Mouse (Mus musculus): ENCODE measurements around the gene Kcnj3. TPM values are rescaled to one million over a fixed set of nuclear protein-coding genes. Genes with fewer than 3 reads are reported as not detected.
"Not testable (repeated sequence)": the region's sequence is repeated elsewhere in the genome, so short reads cannot be mapped to it uniquely, and the experiment has no call there.

The Kcnj3 gene
- polyA plus RNA-seq, 1 experiment from 2014 or later = 0.25 TPM

DNA sequence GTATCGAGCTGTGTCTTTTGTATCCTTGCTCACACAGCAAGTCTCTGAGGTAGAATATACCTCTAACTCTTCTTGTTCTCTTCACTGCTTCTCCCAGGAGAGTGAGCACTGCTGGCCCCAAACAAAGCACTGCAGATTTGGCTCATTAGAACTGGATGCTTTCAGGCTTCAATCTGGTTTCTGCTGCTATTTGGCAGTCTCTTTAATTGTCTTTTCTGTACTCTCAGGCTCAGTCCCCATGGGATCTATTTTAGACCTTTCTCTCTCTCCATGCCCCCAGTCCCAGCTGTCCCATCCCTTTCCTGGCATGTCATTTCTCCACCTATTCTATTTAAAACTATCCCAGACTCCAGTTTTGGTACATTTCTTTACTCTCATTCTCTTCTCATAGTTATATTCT lies 15.0 kb downstream of the Kcnj3 start:
- no peak for ATAC-seq (ENCODE audit: insufficient number of reproducible peaks, insufficient read depth, low FRiP score, low TSS enrichment, low read depth)
- Histone ChIP-seq H3K27me3 (no peaks in the 10 kb centered on the region), H3K36me3 (no peaks in the 10 kb centered on the region), H3K4me2 (no peak overlapping the region), H3K9me3 (no peaks in the 10 kb centered on the region), H3K27ac (no peak overlapping the region), H3K9ac (replicated peaks) (no peak overlapping the region), H3K4me3 (replicated peaks) (no peak overlapping the region), H3K4me1 (replicated peaks) (no peaks in the 10 kb centered on the region)
- 72% methylated on average over 1 of the region's 1 CpGs for WGBS

DNA sequence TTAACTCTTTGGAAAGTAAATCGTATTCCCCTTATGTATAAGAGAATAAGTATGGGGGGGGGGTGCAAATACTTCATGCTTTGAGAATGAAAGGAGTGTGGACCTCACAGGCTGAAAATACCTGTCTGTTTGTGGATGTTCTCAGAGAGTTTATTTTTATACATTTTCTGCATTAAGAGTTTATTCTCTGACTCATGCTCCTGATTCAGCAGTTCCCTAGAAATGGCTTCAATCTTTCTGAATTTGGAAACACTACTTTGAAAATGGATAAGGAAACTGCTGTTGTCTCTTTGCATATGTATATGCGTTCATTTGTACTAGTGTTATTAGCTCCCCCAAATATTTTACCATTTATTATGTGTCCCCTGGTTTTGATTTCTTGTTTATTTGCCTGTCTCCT lies 23.4 kb downstream of the Kcnj3 start:
- Histone ChIP-seq H3K4me2 (no peak overlapping the region), H3K4me1 (replicated peaks) (no peaks in the 10 kb centered on the region), H3K9me3 (no peaks in the 10 kb centered on the region), H3K9ac (replicated peaks) (no peak overlapping the region), H3K27me3 (no peaks in the 10 kb centered on the region), H3K27ac (no peak overlapping the region), H3K36me3 (no peaks in the 10 kb centered on the region), H3K4me3 (replicated peaks) (no peak overlapping the region)
- WGBS = 82% methylated on average over 2 of the region's 2 CpGs
- no peak for ATAC-seq (ENCODE audit: insufficient number of reproducible peaks, insufficient read depth, low FRiP score, low TSS enrichment, low read depth)

DNA sequence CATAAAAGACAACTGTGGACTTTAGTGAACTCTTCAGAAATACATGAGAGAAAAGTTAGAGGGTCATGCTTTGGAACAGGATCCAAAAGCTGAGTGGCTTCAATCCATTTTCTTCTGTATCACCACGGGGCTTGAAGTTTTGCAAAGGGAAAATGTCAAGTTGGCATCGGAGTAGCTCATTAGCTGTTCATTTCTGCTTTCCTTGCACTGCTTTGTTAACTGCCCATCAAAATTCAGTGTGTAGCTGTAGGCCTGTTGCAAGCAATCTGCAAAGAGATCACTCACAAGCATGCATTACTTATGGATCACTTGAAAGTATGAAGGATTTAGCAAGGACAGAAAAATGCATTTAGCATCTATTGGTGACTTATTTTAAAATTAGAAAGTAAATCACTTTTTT lies 33.4 kb downstream of the Kcnj3 start:
- 81% methylated on average over 2 of the region's 2 CpGs for WGBS
- Histone ChIP-seq H3K36me3 (no peaks in the 10 kb centered on the region), H3K27me3 (no peaks in the 10 kb centered on the region), H3K27ac (no peak overlapping the region), H3K9ac (replicated peaks) (no peak overlapping the region), H3K4me1 (replicated peaks) (no peaks in the 10 kb centered on the region), H3K4me2 (no peak overlapping the region), H3K9me3 (no peaks in the 10 kb centered on the region), H3K4me3 (replicated peaks) (no peak overlapping the region)
- ATAC-seq (ENCODE audit: insufficient number of reproducible peaks, insufficient read depth, low FRiP score, low TSS enrichment, low read depth) = no peak

DNA sequence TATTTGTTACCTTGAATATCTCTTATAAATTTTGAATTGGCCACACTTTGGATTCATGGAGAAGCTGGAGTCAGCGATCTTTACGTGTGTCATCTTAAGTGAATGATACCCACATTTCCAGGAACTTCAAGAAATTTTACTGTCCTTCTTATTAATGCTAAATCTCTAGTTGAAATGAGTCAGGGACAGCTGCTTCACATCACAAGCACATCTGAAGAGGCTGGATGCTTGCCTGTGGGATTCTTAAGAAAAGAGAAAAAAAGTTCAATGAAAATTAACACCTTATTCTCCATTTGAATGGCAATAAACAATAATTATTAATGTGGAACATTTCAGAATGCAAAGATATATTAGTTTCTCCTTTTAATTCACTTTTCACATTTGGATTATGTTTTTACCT lies 34.2 kb downstream of the Kcnj3 start:
- Histone ChIP-seq H3K27ac (no peak overlapping the region), H3K4me1 (replicated peaks) (no peaks in the 10 kb centered on the region), H3K4me2 (no peak overlapping the region), H3K9ac (replicated peaks) (no peak overlapping the region), H3K9me3 (no peaks in the 10 kb centered on the region), H3K36me3 (no peaks in the 10 kb centered on the region), H3K27me3 (no peaks in the 10 kb centered on the region), H3K4me3 (replicated peaks) (no peak overlapping the region)
- no peak for ATAC-seq (ENCODE audit: insufficient number of reproducible peaks, insufficient read depth, low FRiP score, low TSS enrichment, low read depth)
- WGBS = 89% methylated on average over 2 of the region's 2 CpGs

DNA sequence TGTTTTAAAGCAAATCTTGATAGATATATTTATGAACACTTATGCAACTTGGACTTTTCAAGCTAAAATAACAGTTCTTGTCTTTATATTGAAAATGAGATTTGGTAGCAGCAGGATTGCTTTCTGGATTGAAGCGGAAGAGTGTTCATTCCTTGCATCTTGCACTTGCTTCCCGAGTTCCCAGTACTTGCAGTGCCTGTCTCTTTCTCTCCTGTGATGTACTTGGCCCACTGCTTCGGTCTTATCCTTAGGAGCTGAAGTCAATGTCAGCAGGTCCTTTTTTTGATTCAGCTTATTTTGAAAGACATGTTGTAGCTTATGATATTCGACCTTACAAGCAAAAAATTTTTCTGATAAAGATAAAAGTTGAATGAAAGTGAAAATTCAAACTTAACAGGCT lies 43.7 kb downstream of the Kcnj3 start:
- 76% methylated on average over 4 of the region's 4 CpGs for whole genome bisulfite sequencing
- Histone ChIP-seq H3K4me3 (replicated peaks) (no peak overlapping the region), H3K4me1 (replicated peaks) (no peaks in the 10 kb centered on the region), H3K4me2 (no peak overlapping the region), H3K9me3 (no peaks in the 10 kb centered on the region), H3K27ac (no peak overlapping the region), H3K36me3 (no peaks in the 10 kb centered on the region), H3K27me3 (no peaks in the 10 kb centered on the region), H3K9ac (replicated peaks) (no peak overlapping the region)
- no peak for ATAC-seq (ENCODE audit: insufficient number of reproducible peaks, insufficient read depth, low FRiP score, low TSS enrichment, low read depth)

DNA sequence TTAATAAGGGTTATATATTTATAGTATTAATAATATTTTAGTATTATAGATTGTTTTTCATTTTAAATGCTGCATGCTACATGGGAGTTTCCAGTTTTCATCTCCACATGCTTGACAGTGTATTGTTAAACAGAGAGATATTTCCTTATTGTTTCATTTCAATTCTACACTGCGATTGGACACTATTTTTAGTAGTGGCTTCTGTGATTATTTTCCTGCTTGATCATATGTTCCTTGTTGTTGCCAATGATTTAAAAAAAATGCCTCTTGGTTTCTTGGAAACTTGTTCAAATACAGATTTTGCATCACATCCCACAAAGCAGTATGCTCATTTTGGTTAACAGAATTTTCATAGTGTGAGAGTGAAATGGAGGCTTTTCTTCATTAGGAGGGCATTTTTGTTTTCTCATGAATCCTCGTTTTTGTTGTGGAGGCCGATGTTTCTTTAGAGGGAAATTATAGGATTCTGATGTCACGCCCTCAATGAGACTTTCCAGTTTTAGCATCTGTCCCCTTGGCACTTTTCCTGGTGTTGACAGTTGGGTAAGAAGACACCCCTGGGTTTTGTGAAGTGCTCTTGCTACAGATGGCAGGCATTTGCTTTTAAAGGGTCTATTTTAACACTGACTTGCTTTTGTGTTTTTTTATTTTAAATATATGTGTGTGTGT lies 44.3 kb downstream of the Kcnj3 start:
- Histone ChIP-seq H3K9ac (replicated peaks) (no peak overlapping the region), H3K9me3 (no peaks in the 10 kb centered on the region), H3K27ac (no peak overlapping the region), H3K36me3 (no peaks in the 10 kb centered on the region), H3K4me3 (replicated peaks) (no peak overlapping the region), H3K4me1 (replicated peaks) (no peaks in the 10 kb centered on the region), H3K4me2 (no peak overlapping the region), H3K27me3 (no peaks in the 10 kb centered on the region)
- 83% methylated on average over 4 of the region's 4 CpGs for WGBS
- no peak for ATAC-seq (ENCODE audit: insufficient number of reproducible peaks, insufficient read depth, low FRiP score, low TSS enrichment, low read depth)

DNA sequence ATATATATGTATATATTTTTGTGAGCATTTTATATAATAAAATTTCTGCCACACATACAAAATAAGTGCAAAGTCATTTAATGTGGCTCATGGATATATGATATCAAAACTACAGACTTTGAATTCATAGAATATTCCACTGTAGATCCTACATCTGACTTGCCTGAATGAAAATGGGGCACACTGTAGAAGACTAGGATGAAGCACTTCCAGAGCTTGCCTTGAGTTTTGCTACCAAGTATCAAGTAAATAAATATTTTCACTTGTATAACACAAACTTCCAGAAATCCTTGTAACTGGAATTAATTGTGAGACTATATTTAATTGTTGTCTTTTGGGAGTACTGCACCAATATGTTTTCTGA lies 44.8 kb downstream of the Kcnj3 start:
- no peak overlapping the region for H3K4me3 ChIP-seq (replicated peaks)
- no peaks in the 10 kb centered on the region for H3K27me3 ChIP-seq
- no peak overlapping the region for H3K9ac ChIP-seq (replicated peaks)
- H3K9me3 ChIP-seq = no peaks in the 10 kb centered on the region
- H3K4me1 ChIP-seq (replicated peaks) = no peaks in the 10 kb centered on the region
- H3K36me3 ChIP-seq = no peaks in the 10 kb centered on the region
- H3K4me2 ChIP-seq = no peak overlapping the region
- no peak overlapping the region for H3K27ac ChIP-seq
- no peak for ATAC-seq (ENCODE audit: insufficient number of reproducible peaks, insufficient read depth, low FRiP score, low TSS enrichment, low read depth)

DNA sequence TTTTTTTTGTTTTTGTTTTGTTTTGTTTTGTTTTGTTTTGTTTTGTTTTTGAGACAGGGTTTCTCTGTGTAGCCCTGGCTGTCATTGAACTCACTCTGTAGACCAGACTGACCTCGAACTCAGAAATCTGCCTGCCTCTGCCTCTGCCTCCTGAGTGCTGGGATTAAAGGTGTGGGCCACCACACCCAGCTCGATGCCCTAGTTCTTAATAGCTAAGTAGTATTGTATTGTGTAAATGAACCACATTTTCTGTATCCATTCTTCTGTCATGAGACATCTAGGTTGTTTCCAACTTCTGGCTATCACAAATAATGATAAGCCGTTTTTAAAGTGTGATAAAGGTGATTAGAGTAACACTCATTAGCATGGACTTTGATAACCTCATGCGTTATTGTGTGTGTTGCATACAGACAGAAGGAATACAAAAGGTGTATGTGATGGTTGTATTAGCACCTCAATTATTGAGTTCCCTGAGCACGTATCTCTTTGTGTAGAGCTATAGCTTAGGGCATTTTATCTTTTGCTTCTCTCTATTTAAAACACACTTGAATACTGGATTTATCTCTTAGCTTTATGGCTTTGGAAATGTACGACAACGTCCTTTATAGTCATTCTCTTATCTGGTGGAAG lies 49.8 kb downstream of the Kcnj3 start:
- H3K9me3 ChIP-seq; H3K4me1 ChIP-seq (replicated peaks); H3K36me3 ChIP-seq; H3K4me3 ChIP-seq (replicated peaks); H3K4me2 ChIP-seq; H3K27me3 ChIP-seq; H3K9ac ChIP-seq (replicated peaks); ATAC-seq (ENCODE audit: insufficient number of reproducible peaks, insufficient read depth, low FRiP score, low TSS enrichment, low read depth); H3K27ac ChIP-seq: not testable (repeated sequence)
- 89% methylated on average over 7 of the region's 7 CpGs for WGBS

DNA sequence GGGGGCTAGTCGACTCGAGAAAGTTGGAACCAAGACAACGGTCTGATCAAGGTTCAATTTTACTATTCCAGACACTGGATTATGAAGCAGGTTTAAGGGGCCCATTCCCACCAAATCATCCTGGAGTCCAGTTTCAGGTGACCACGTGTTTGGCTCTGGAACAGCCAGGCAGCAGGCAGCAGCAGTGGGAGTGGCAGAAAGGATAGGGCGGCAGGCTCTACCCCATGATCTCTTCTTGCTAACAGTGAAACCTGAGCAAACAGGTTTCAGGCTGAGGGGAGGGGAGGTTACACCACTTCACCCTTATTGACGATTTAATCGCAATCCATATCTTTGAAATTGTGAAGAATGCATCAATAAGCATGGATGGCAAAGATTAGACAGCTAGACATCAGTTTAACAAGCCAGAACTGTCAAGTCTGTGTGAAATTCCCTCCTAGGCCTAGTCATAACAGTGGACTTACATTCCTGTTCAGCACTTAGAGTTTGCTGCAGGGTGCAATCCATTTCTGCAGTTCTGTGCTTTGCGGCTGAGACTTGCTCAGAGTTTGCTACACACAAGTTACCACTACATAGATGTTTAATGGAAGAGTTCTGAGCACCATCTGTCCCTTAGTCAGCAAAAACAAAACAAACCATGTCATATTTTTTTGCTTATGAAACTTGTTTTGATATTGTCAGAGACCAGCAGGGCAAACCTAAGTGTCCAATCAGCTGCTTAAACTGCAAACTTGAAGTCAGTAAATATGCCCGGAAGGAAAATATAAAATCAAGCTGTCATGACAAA lies 67.8 kb downstream of the Kcnj3 start:
- Histone ChIP-seq H3K9me3 (no peaks in the 10 kb centered on the region), H3K9ac (replicated peaks) (no peak overlapping the region), H3K27ac (no peak overlapping the region), H3K36me3 (no peaks in the 10 kb centered on the region), H3K4me3 (replicated peaks) (no peak overlapping the region), H3K4me2 (no peak overlapping the region), H3K4me1 (replicated peaks) (no peaks in the 10 kb centered on the region), H3K27me3 (no peaks in the 10 kb centered on the region)
- 67% methylated on average over 9 of the region's 9 CpGs for WGBS
- ATAC-seq (ENCODE audit: insufficient number of reproducible peaks, insufficient read depth, low FRiP score, low TSS enrichment, low read depth) = no peak

DNA sequence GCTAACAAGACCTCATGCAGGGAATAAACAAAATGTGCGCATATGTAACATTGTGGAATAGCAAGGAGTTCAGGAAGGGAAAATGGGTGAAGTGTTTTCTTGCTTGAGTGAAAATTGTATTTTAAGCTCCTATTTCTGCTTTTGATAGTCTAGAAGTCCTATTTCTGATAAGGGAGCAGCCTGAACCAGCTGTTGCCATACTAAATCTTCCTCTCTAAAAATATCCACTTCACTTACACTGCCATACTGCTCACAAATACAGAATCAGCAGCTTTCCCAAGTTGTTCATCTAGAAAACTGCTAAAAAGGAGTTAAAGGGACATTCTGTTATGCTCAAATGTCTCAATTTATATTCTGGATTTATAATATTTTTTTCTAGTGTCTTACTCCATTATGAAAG lies 69.9 kb downstream of the Kcnj3 start:
- WGBS = 97% methylated on average over 1 of the region's 1 CpGs
- Histone ChIP-seq H3K27me3 (no peaks in the 10 kb centered on the region), H3K4me3 (replicated peaks) (no peak overlapping the region), H3K9me3 (no peaks in the 10 kb centered on the region), H3K4me1 (replicated peaks) (no peaks in the 10 kb centered on the region), H3K4me2 (no peak overlapping the region), H3K27ac (no peak overlapping the region), H3K9ac (replicated peaks) (no peak overlapping the region), H3K36me3 (no peaks in the 10 kb centered on the region)
- ATAC-seq (ENCODE audit: insufficient number of reproducible peaks, insufficient read depth, low FRiP score, low TSS enrichment, low read depth) = no peak

DNA sequence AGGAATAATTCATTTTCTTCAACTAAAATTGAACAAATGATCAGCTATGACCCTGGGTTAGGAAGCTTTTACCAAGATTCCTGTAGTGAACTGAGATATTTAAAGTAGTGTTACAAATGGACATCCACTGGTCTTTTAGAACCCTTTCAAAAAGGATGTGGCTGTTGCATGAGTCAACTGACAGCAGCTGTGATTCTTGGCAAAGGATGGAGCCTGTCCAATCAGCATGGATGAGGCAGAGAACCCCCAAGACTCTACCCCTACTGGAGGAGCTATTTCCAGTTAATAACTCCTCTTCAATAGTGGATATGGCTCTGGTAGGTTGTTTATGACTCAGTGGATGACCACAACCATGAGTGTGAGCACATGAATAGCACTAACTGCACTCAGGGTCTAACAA lies 81.5 kb downstream of the Kcnj3 start:
- ATAC-seq (ENCODE audit: insufficient number of reproducible peaks, insufficient read depth, low FRiP score, low TSS enrichment, low read depth) = no peak
- H3K4me2 ChIP-seq = no peak overlapping the region
- H3K36me3 ChIP-seq = no peaks in the 10 kb centered on the region
- no peak overlapping the region for H3K9ac ChIP-seq (replicated peaks)
- no peaks in the 10 kb centered on the region for H3K27me3 ChIP-seq
- H3K4me1 ChIP-seq (replicated peaks) = no peaks in the 10 kb centered on the region
- H3K9me3 ChIP-seq = no peaks in the 10 kb centered on the region
- no peak overlapping the region for H3K27ac ChIP-seq
- H3K4me3 ChIP-seq (replicated peaks) = no peak overlapping the region

All from limb, embryonic 12.5 days (tissue).